ENCODE assay signal across 22 mouse cellular contexts in genomic region chr8:76187293-76187692, GRCm38 (mm10).
"Had no signal": no experiment of that assay in that cellular context is flagged by ENCODE, and none has a peak within 500 bp of the region (broad histone marks: within the 10 kb centered on the region; RNA-seq: fewer than 3 reads in every experiment).

No protein-coding gene starts in this region.

- H3K4me1 ChIP-seq: lung, embryonic 15.5 days; megakaryocyte, embryonic 14.5 days; midbrain, embryonic 10.5 days; midbrain, embryonic 12.5 days; neural tube, embryonic 13.5 days; neural tube, embryonic 15.5 days; stomach, embryonic 15.5 days had no signal

- H3K36me3 ChIP-seq: lung, embryonic 15.5 days; midbrain, embryonic 10.5 days; midbrain, embryonic 12.5 days; neural tube, embryonic 13.5 days; neural tube, embryonic 15.5 days; stomach, embryonic 15.5 days had no signal

- ATAC-seq: liver, postnatal 0 days; lung, postnatal 0 days; midbrain, embryonic 16.5 days had no signal

- H3K27ac ChIP-seq: lung, embryonic 15.5 days; macrophage; midbrain, embryonic 10.5 days; midbrain, embryonic 12.5 days; neural tube, embryonic 13.5 days; neural tube, embryonic 15.5 days; stomach, embryonic 15.5 days; stomach, postnatal 0 days had no signal

- H3K27me3 ChIP-seq: lung, embryonic 15.5 days; megakaryocyte, embryonic 14.5 days; midbrain, embryonic 12.5 days; neural tube, embryonic 13.5 days; neural tube, embryonic 15.5 days; stomach, embryonic 15.5 days had no signal

- H3K4me3 ChIP-seq: lung, embryonic 15.5 days; megakaryocyte, embryonic 14.5 days; midbrain, embryonic 10.5 days; midbrain, embryonic 12.5 days; myocyte; neural tube, embryonic 13.5 days; neural tube, embryonic 15.5 days; stomach, embryonic 15.5 days had no signal

- H3K9me3 ChIP-seq: lung, embryonic 15.5 days; megakaryocyte, embryonic 14.5 days; midbrain, embryonic 10.5 days; midbrain, embryonic 12.5 days; neural tube, embryonic 13.5 days; neural tube, embryonic 15.5 days; stomach, embryonic 15.5 days had no signal

- H3K9ac ChIP-seq: liver, postnatal 0 days; lung, embryonic 15.5 days; midbrain, embryonic 12.5 days; neural tube, embryonic 13.5 days; neural tube, embryonic 15.5 days; stomach, embryonic 15.5 days had no signal

- DNase-seq: liver, postnatal 0 days; lung, adult 2 months; lung, postnatal 14 days; lung, postnatal 36 days; midbrain, embryonic 14.5 days; retina, postnatal 1 day; right cerebral cortex, adult 18-20 months; thymus, adult 2 months; thymus, postnatal 25 days; thymus, postnatal 4 days had no signal

- H3K4me2 ChIP-seq: lung, embryonic 15.5 days; midbrain, embryonic 12.5 days; neural tube, embryonic 13.5 days; neural tube, embryonic 15.5 days; stomach, embryonic 15.5 days had no signal
